Mouse (Mus musculus): ENCODE measurements around the gene Cd47. TPM values are rescaled to one million over a fixed set of nuclear protein-coding genes. Genes with fewer than 3 reads are reported as not detected.

The Cd47 gene
- polyA plus RNA-seq, 1 experiment from 2014 or later, result 286 TPM

DNA sequence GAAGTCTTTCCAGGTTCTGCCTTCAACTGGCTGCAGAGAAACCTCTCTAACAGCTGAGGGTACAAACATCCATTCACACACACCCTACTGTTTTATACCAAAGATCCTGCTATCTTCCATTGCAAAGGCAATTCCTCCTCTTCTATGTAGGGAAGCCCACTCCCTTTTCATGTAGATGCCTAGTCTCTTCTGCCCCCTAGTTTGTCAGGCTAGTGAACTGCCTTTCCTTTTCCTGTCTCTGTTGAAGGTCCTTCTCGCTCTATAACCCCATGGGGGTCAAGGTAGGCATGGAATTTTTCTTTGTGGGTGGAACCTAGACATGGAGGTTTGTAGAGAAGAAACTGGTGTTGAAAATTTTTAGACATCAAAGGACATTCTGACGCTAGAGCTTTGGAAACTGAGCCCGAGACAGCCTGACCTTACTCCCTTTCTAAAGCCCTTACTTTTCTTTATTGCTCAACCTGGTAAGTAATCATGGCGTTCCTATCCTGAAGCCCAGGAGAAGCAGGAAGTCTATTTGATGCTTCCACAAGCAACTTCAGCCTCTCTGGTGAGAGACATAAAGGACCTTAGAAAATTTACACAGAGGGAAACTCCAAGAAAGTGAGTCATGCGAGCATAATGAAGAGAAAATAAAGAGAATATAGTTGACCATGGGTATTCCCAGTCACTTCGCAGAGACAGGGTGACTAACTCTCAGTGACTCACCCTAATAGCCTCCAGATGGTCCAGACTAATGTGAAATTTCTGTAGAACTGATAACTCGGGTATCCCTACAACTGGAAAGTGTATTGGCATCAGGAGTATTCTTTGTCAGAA, 138.4 kb downstream of the Cd47 start:
- no peaks in the 10 kb centered on the region; the same call in 1 of the 2 replicates for H3K4me1 ChIP-seq (ENCODE audit: control insufficient read depth, low read depth, low read length)
- no peaks in the 10 kb centered on the region for H3K27me3 ChIP-seq (ENCODE audit: control insufficient read depth, insufficient read depth, low read depth, low read length)
- no peak overlapping the region for H3K4me2 ChIP-seq (ENCODE audit: low read depth, low read length)
- no peak overlapping the region for H3K27ac ChIP-seq (ENCODE audit: low read length)
- H3K9ac ChIP-seq (ENCODE audit: low read depth, low read length), result no peak overlapping the region
- WGBS (ENCODE audit: insufficient replicate concordance), result 59% methylated on average over 7 of the region's 7 CpGs
- no peaks in the 10 kb centered on the region for H3K36me3 ChIP-seq (ENCODE audit: control insufficient read depth, insufficient read depth)
- no peaks in the 10 kb centered on the region for H3K9me3 ChIP-seq (replicated peaks; ENCODE audit: control insufficient read depth, low read length)
- H3K4me3 ChIP-seq (ENCODE audit: low read depth, low read length), result no peak overlapping the region
- ATAC-seq (ENCODE audit: low read depth), result no peak

DNA sequence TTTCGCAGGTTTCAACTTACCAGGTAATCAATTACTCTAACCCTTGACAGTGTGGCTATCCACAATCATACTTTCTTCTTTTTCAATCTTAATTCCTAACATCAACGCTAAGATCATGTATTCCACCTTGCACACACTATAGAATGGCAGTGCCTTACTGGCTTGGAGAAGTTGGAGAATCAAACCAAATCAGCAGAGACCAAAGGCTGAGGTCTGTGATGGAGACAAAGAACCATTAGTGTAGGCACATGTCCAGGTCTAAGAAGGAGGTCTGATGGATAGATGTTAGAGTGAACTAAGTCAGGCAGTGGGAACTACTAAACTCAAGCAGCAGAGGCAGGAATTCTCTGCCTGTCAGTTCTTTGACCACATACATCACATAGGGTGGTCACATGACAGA, 139.0 kb downstream of the Cd47 start:
- Histone ChIP-seq H3K4me3 (ENCODE audit: low read depth, low read length) (no peak overlapping the region), H3K4me2 (ENCODE audit: low read depth, low read length) (no peak overlapping the region), H3K4me1 (ENCODE audit: control insufficient read depth, low read depth, low read length) (no peaks in the 10 kb centered on the region; the same call in 1 of the 2 replicates), H3K36me3 (ENCODE audit: control insufficient read depth, insufficient read depth) (no peaks in the 10 kb centered on the region), H3K27me3 (ENCODE audit: control insufficient read depth, insufficient read depth, low read depth, low read length) (no peaks in the 10 kb centered on the region), H3K9me3 (replicated peaks; ENCODE audit: control insufficient read depth, low read length) (no peaks in the 10 kb centered on the region), H3K27ac (ENCODE audit: low read length) (no peak overlapping the region), H3K9ac (ENCODE audit: low read depth, low read length) (no peak overlapping the region)
- ATAC-seq (ENCODE audit: low read depth), result no peak
- 75% methylated on average over 2 of the region's 2 CpGs for WGBS (ENCODE audit: insufficient replicate concordance)

DNA sequence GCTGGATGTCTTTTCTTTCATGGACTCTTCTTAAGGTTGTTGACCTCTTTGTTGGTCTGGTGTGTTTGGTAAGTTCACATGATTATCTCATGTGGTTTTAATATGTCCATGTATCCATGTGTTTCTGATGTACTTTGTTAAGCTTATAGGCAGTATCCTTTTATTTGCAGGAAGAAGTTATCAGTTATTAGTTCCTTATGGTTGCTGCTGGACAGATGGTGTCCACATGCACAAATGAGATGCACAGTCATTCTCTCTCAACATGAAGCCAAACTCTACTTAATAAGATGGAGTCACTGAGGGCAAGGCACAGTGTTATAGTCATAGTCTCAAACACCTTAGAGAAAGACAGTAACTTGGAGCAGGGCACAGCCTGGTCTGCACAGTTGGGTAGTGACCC, 140.1 kb downstream of the Cd47 start:
- Histone ChIP-seq H3K36me3 (ENCODE audit: control insufficient read depth, insufficient read depth) (no peaks in the 10 kb centered on the region), H3K9ac (ENCODE audit: low read depth, low read length) (no peak overlapping the region), H3K4me2 (ENCODE audit: low read depth, low read length) (no peak overlapping the region), H3K4me3 (ENCODE audit: low read depth, low read length) (no peak overlapping the region), H3K4me1 (ENCODE audit: control insufficient read depth, low read depth, low read length) (no peaks in the 10 kb centered on the region; the same call in 1 of the 2 replicates), H3K9me3 (replicated peaks; ENCODE audit: control insufficient read depth, low read length) (no peaks in the 10 kb centered on the region), H3K27me3 (ENCODE audit: control insufficient read depth, insufficient read depth, low read depth, low read length) (no peaks in the 10 kb centered on the region), H3K27ac (ENCODE audit: low read length) (no peak overlapping the region)
- no peak for ATAC-seq (ENCODE audit: low read depth)

DNA sequence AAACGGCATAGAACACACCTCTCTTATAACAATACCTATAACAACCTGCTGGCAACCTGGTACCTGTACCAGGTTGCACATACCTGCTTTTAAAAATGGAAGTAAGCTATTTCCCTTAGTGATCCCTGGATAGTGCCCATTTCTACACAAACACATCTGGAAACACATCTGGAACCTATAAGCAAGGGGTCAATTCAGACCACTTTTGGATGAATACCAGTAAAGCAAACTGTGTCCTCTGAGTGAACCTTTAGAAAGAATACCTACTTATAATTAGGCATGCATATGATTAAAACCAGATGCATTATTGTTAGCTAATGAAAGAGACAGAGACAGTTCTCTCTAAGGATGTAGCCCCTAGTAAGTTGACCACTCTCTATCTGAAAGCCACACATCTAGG, 140.7 kb downstream of the Cd47 start:
- WGBS (ENCODE audit: insufficient replicate concordance), result 71% methylated on average over 1 of the region's 1 CpGs
- Histone ChIP-seq H3K4me3 (ENCODE audit: low read depth, low read length) (no peak overlapping the region), H3K4me2 (ENCODE audit: low read depth, low read length) (no peak overlapping the region), H3K27ac (ENCODE audit: low read length) (no peak overlapping the region), H3K9ac (ENCODE audit: low read depth, low read length) (no peak overlapping the region), H3K27me3 (ENCODE audit: control insufficient read depth, insufficient read depth, low read depth, low read length) (no peaks in the 10 kb centered on the region), H3K9me3 (replicated peaks; ENCODE audit: control insufficient read depth, low read length) (no peaks in the 10 kb centered on the region), H3K4me1 (ENCODE audit: control insufficient read depth, low read depth, low read length) (no peaks in the 10 kb centered on the region; the same call in 1 of the 2 replicates), H3K36me3 (ENCODE audit: control insufficient read depth, insufficient read depth) (no peaks in the 10 kb centered on the region)
- ATAC-seq (ENCODE audit: low read depth), result no peak

DNA sequence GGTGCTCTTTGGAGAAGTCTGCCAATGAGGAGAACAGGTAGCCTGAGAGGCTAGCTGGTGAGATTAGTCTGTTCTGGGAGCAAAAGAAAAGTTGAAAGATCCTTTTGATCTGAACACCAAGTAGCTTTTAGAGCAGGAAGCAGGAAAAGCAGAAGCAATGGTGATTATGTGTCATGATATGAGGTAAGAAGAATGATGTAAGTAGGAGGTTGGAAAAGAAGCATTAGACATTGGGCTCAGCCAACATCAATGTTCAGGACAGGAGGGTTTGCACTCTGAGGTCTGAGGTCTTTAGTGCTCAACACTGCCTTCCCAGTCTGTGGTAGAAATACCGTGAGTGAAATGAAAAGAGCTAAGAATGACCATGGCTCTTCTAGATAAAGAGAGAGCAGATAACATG, 143.4 kb downstream of the Cd47 start:
- H3K4me3 ChIP-seq (ENCODE audit: low read depth, low read length), result no peak overlapping the region
- no peaks in the 10 kb centered on the region for H3K27me3 ChIP-seq (ENCODE audit: control insufficient read depth, insufficient read depth, low read depth, low read length)
- no peaks in the 10 kb centered on the region for H3K36me3 ChIP-seq (ENCODE audit: control insufficient read depth, insufficient read depth)
- H3K4me1 ChIP-seq (ENCODE audit: control insufficient read depth, low read depth, low read length), result no peaks in the 10 kb centered on the region
- 38% methylated on average over 1 of the region's 1 CpGs for WGBS (ENCODE audit: insufficient replicate concordance)
- ATAC-seq (ENCODE audit: low read depth), result no peak
- no peak overlapping the region for H3K27ac ChIP-seq (ENCODE audit: low read length)
- no peak overlapping the region for H3K9ac ChIP-seq (ENCODE audit: low read depth, low read length)
- H3K4me2 ChIP-seq (ENCODE audit: low read depth, low read length), result no peak overlapping the region
- H3K9me3 ChIP-seq (replicated peaks; ENCODE audit: control insufficient read depth, low read length), result no peaks in the 10 kb centered on the region

DNA sequence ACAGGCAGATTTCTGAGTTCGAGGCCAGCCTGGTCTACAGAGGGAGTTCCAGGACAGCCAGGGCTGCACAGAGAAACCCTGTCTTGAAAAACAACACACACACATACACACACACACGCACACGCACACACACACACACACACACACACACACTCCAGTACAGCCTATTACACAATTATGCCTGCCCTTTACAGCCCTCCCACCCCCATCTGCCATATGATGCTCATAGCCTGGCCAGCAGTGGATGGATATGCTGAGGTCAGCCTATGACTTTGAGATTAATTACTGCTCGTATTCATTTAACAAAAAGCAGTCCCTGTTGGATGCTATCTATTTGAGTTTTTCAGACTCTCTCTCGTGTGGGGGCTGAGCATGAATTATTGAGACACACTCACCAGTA, 144.8 kb downstream of the Cd47 start:
- ATAC-seq (ENCODE audit: low read depth), result no peak
- Histone ChIP-seq H3K4me3 (ENCODE audit: low read depth, low read length) (no peak overlapping the region), H3K4me1 (ENCODE audit: control insufficient read depth, low read depth, low read length) (no peaks in the 10 kb centered on the region), H3K9me3 (replicated peaks; ENCODE audit: control insufficient read depth, low read length) (no peaks in the 10 kb centered on the region), H3K27ac (ENCODE audit: low read length) (no peak overlapping the region), H3K27me3 (ENCODE audit: control insufficient read depth, insufficient read depth, low read depth, low read length) (no peaks in the 10 kb centered on the region), H3K4me2 (ENCODE audit: low read depth, low read length) (no peak overlapping the region), H3K9ac (ENCODE audit: low read depth, low read length) (no peak overlapping the region), H3K36me3 (ENCODE audit: control insufficient read depth, insufficient read depth) (no peaks in the 10 kb centered on the region)
- WGBS (ENCODE audit: insufficient replicate concordance), result 74% methylated on average over 5 of the region's 5 CpGs

DNA sequence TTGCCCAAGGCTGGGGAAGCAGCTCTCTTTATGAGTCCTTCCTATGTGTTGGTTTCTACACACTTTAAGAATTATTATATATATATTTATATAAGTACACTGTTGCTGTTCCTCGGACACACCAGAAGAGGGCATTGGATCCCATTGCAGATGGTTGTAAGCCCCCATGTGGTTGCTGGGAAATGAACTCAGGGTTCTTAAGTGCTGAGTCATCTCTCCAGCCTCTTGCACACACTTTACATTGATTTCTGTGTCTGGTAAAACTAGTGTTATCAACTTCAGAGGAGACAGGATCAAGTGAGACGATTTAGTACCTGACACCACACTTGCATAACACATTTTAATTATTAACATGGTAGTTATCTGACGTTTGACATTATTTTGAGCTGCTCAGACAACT, 146.7 kb downstream of the Cd47 start:
- Histone ChIP-seq H3K4me3 (ENCODE audit: low read depth, low read length) (no peak overlapping the region), H3K9ac (ENCODE audit: low read depth, low read length) (no peak overlapping the region), H3K9me3 (replicated peaks; ENCODE audit: control insufficient read depth, low read length) (no peaks in the 10 kb centered on the region), H3K27me3 (ENCODE audit: control insufficient read depth, insufficient read depth, low read depth, low read length) (no peaks in the 10 kb centered on the region), H3K36me3 (ENCODE audit: control insufficient read depth, insufficient read depth) (no peaks in the 10 kb centered on the region), H3K27ac (ENCODE audit: low read length) (no peak overlapping the region), H3K4me1 (ENCODE audit: control insufficient read depth, low read depth, low read length) (no peaks in the 10 kb centered on the region), H3K4me2 (ENCODE audit: low read depth, low read length) (no peak overlapping the region)
- WGBS (ENCODE audit: insufficient replicate concordance), result 51% methylated on average over 3 of the region's 3 CpGs
- no peak for ATAC-seq (ENCODE audit: low read depth)

DNA sequence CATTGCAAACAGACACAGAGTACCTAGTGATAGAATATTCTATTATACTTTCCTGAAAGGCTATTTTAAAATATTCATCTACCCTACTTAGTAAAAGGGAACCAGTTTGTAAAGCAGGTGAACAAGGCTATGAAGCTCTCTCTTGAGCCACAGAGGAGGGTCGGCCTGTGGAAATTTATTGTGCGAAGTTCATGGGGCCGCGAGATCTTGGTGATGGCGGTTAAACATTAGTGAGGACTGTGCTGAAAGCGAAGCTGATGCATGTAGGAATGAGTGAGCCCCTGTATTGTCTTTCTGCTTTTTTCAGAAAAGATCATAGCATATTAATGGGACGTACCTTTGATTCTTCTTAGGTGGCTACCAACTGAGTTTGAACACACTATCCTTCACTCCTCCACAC, 147.3 kb downstream of the Cd47 start:
- ATAC-seq (ENCODE audit: low read depth), result no peak
- Histone ChIP-seq H3K27ac (ENCODE audit: low read length) (no peak overlapping the region), H3K27me3 (ENCODE audit: control insufficient read depth, insufficient read depth, low read depth, low read length) (no peaks in the 10 kb centered on the region), H3K4me1 (ENCODE audit: control insufficient read depth, low read depth, low read length) (no peaks in the 10 kb centered on the region), H3K36me3 (ENCODE audit: control insufficient read depth, insufficient read depth) (no peaks in the 10 kb centered on the region), H3K9me3 (replicated peaks; ENCODE audit: control insufficient read depth, low read length) (no peaks in the 10 kb centered on the region), H3K4me3 (ENCODE audit: low read depth, low read length) (no peak overlapping the region), H3K4me2 (ENCODE audit: low read depth, low read length) (no peak overlapping the region), H3K9ac (ENCODE audit: low read depth, low read length) (no peak overlapping the region)
- WGBS (ENCODE audit: insufficient replicate concordance), result 74% methylated on average over 7 of the region's 7 CpGs

DNA sequence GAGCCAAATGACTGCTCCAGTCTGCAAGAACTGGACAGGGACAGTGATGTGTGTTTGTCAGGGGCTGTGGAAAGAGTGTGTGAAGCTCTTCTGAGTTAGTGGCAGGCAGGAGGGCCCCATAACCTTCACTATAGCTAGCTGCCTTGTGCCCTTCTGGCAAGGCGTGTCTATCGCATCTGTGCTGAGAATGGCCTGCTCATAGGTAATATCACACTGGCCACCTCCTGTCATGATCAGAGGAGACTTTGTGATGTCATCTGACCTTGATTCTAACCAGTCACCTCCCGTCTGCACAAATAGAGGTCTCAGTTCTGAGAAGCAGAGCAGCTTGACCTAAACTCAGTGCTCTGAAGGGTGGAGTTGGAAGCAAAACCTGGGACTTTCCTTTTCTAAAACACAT, 148.0 kb downstream of the Cd47 start:
- H3K9me3 ChIP-seq (replicated peaks; ENCODE audit: control insufficient read depth, low read length), result no peaks in the 10 kb centered on the region
- H3K4me3 ChIP-seq (ENCODE audit: low read depth, low read length), result no peak overlapping the region
- no peak for ATAC-seq (ENCODE audit: low read depth)
- H3K27ac ChIP-seq (ENCODE audit: low read length), result no peak overlapping the region
- H3K9ac ChIP-seq (ENCODE audit: low read depth, low read length), result no peak overlapping the region
- H3K36me3 ChIP-seq (ENCODE audit: control insufficient read depth, insufficient read depth), result no peaks in the 10 kb centered on the region
- H3K27me3 ChIP-seq (ENCODE audit: control insufficient read depth, insufficient read depth, low read depth, low read length), result no peaks in the 10 kb centered on the region
- H3K4me1 ChIP-seq (ENCODE audit: control insufficient read depth, low read depth, low read length), result no peaks in the 10 kb centered on the region
- WGBS (ENCODE audit: insufficient replicate concordance), result 64% methylated on average over 3 of the region's 3 CpGs
- H3K4me2 ChIP-seq (ENCODE audit: low read depth, low read length), result no peak overlapping the region
